Mouse (Mus musculus) midbrain, embryonic 12.5 days (tissue): ENCODE measurements around the gene Gm21312. TPM values are rescaled to one million over a fixed set of nuclear protein-coding genes. Genes with fewer than 3 reads are reported as not detected.

Experiments used
- polyA plus RNA-seq: library from polyadenylated mRNA; unstranded; fragments of >200 nt; fragmentation: Nextera tagmentation; extraction: Ambion mirVana; gene quantifications from 2 replicates; pipeline ENCODE4 v1.2.1, GENCODE M21; 2016

Gene Gm21312
- polyA plus RNA-seq, 1 experiment from 2014 or later, result not detected

Other genes with a start within 250 kb of the Gm21312 start
- not detected in 2 replicates for gene Gm21293, start 34.0 kb upstream of the Gm21312 start, polyA plus RNA-seq
- not detected in 2 replicates for gene Gm6763, start 25.5 kb upstream of the Gm21312 start, polyA plus RNA-seq
- gene Gm8764, start 17.0 kb upstream of the Gm21312 start, polyA plus RNA-seq, result not detected in 2 replicates
- not detected in 2 replicates for gene Gm21304, start 8.5 kb upstream of the Gm21312 start, polyA plus RNA-seq
- not detected in 2 replicates for gene Gm20765, start 8.5 kb downstream of the Gm21312 start, polyA plus RNA-seq
- not detected in 2 replicates for gene Gm4340, start 17.0 kb downstream of the Gm21312 start, polyA plus RNA-seq